Mouse (Mus musculus) stomach, postnatal 0 days (tissue): ENCODE measurements around the gene Shh.

Source experiments
- CTCF ChIP-seq: IDR thresholded peaks from 2 replicates; pipeline ENCODE4 v1.5.1; 2016; ENCODE audit warnings: antibody characterized with exemption, low read depth, mild to moderate bottlenecking, moderate library complexity
- EP300 ChIP-seq: optimal IDR thresholded peaks from 2 replicates; pipeline ENCODE3; 2016; ENCODE audit warnings: antibody characterized with exemption

GRCm38 (mm10) chr5:28414076-28414475 lies 53.0 kb downstream of the Shh start:
- no peak for TF ChIP-seq CTCF
- TF ChIP-seq EP300: no peak
